Mouse (Mus musculus) urinary bladder, postnatal 36 days (tissue): Measurements from ENCODE around the gene Glrx5.

ENCODE experiments used
- DNase-seq, 2 experiments: peaks; one replicate each; pipeline ENCODE4 v3.0.0; 2022; ENCODE audit warnings: low spot score in 2 of 2, mixed read lengths in 1 of 2

Glrx5 gene

DNA sequence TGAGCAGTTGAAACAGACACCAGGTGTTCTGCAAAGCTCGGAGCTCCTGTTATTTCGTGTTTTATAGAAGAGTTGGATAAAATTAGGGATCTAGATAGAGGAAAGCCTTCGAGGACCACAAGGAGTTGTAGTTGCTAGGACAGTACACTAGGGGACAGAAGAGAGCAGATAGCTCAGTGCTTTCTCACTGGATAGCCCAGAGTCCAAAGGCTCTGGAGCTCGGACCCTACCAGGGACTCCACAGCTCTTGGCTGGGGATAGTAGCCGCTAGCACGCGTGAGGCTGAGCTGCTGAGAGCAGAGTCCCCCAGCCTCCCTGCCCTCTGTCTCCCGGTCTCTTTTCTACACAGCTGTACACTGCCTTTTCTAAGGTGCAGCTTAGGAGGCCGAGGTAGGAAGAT, 41.2 kb downstream of the Glrx5 start:
- DNase-seq, result peak in 1 of 2 experiments; percentile 7

DNA sequence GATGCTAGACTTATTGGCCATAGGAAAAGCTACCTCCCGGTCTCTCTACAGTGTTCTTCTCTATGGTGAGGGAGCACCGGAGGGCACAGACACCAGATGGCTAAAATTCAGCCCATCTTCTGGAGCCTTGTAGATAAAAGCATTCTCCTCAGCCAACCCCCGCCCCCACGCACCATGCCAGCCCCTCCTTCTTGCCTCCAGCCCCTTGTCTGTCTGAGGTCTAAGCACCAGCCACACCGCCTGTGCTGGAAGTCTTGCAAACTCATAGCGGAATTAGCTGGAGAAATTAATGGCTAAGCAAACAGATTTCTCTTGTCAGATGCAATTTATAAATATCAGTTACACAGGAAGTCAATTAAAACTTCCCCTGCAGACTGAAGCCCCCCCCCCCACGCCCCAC, 43.0 kb downstream of the Glrx5 start:
- no peak for DNase-seq

DNA sequence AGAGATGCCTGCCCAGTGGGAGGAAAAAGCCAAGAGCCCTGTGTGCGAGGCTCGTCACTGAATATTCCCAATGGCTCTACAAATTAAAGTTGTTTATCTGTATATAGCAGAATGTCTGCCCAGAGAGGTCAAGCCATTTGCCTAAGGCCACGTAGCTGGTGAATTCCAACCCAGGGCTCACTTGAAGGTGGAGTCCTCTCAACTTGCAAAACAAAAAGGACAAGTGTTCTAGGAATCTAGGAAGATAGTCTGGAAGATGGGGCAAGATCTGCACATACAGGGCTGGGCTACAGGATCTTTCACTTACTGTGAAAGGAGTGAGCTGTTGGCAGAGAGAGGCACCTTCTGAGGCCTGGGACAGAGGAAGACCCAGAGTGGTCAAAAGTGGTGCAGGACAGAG, 44.0 kb downstream of the Glrx5 start:
- DNase-seq, result no peak

DNA sequence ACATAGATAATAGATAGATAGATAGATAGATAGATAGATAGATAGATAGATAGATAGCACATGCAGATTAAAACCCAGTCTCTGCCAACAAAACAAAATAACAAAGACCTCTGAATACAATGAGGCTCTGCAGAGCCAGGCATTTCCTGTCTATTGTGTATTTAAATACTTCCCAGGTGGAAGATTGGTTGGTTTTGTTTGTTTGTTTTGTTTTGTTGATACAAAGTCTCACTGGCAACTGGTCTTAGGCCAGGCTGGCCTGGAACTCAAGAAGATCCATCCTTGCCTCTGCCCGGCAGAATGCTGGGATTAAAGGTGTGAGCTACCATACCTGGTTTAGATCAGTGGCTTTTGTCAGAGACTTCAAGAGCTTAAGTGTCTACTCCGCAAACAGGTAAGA, 44.7 kb downstream of the Glrx5 start:
- DNase-seq, result no peak

DNA sequence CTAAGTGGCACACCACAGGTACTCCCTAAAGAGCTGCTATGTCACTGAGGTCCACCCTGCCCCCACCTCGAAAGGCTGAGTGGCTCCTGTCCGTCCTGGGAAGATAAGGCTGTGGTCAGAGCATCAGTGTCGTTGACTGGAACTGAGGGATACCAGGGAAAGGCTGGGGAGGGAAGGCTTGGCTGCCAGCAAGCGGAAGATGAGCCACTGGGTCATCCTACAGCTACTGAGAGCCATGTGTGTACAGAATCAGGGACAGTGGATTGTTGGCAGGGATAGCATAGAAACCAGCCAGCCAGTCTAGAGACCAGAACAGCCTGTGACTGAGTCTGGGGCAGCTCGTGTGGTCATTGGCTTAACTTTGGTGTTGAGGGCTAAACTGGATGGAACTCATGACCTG, 51.7 kb downstream of the Glrx5 start:
- DNase-seq, result no peak

DNA sequence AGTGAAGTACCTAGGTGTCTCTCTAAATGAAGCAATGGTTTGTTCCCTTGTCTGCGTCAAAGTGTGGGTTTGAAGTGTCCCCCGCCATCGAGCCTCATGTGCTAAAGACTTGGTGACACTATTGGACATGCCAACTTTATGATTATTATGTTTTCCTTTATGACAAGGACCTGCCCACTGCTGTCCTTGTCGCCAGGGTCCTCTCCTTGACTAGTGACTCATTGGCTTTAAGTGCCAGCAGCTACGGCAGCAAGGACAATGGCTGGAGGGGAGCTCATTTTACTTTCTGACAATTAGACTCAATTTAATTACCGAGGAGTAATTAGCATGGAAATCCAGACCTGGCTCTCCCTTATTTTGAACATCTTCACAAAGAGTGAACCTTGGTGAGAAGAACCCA, 52.3 kb downstream of the Glrx5 start:
- no peak for DNase-seq

DNA sequence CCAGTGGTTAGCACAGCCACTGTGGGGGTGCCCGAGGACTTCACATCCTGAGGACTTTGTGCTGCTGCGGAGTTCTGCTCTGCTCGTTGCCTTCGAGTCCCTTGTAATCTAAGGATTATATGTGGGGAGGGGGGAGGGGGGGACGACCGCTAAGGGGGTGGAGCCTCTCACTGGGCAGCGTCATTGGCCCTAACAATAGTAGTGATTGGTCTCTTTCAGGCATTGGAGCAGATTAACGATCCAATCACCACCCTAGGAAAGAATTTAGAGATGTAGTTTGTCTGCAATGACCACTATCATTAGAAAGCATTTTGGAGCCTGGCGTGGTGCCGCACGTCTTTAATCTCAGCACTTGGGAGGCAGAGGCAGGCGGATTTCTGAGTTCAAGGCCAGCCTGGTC, 52.8 kb downstream of the Glrx5 start:
- DNase-seq, result no peak

DNA sequence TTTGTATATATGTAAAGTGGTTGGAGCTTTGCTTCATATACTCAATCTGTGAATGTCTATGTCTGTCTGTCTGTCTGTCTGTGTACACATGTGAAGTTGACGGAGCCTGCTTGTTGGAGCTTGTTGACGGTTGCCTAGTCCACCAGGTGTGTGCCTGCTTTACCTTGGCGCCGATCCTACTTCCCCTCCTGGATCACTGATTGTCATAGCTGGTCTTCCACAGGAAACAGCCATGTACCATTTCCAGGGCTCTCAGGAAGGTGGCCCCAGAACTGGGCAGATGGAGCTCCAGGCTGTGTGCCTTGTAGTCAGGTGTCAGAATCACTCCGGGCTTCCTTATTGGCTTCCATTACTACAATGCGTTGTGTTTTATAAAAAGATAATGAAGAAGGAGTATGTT, 54.3 kb downstream of the Glrx5 start:
- no peak for DNase-seq

DNA sequence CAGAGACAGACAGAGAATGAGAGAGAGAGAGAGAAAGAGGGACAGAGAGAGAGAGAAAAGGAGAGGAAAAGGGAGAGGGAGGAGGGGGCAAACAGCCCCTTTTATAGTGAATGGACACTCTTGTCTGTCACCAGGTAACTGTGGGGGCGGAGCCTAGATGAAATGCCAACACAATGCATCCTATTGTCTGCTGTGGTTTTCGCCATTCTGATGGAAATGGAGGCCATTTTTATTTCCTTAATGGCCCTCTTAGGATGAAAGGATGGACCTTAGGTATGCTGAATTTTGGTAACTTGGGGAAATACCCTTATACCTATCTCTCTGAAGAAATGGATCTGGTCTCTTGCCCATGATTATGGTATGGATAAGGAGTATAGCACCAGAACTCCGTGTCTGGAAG, 54.9 kb downstream of the Glrx5 start:
- DNase-seq, result no peak

DNA sequence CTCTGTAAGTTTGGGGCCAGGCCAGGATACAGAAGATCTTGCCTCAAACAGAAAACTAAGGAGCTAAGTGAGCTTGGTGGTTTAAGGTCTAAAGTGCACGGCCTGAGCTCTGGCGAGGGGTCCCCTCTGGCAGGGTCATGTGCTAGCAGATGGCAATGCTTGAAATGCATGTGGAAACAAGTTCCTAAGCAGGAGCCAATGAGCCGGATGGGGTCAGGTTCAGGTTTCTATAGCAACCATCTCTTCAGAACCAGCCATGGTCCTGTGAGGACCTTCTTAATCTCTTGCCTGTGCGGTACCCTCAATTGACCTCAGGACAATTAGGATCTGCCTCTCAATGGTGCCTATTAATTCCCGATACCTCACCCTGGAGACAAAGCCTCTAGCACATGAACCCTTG, 56.7 kb downstream of the Glrx5 start:
- no peak for DNase-seq

DNA sequence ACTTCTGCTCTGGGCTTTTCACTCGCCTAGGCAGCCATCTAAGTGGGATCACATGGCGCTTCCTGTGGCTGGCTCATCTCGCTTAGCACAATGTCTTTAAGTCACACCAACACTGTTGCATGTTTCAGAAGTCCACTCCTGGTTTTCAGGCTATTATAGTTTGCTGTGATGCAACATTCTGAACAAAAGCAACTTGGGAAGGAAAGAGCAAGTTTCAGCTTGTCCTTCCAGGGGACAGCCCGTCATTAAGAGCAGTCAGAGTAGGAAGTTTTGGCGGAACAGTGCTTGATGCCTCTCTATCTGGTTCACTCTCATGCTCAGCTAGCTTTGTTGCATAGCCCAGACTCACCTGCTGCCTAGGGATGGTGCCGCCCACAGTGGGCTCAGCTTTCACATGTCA, 59.1 kb downstream of the Glrx5 start:
- no peak for DNase-seq
